Mouse (Mus musculus) limb, embryonic 11.5 days (tissue): ENCODE results near the gene 4931406C07Rik. TPM values are rescaled to one million over a fixed set of nuclear protein-coding genes. Genes with fewer than 3 reads are reported as not detected.
"Not testable (repeated sequence)": the region's sequence is repeated elsewhere in the genome, so short reads cannot be mapped to it uniquely, and the experiment has no call there.

Source experiments
- ATAC-seq: fragments of 200-750 bp; cut with Nextera tagmentation; 2 replicates; pipeline ENCODE4 v1.8.0; 2017; ENCODE audit warnings: low read depth; ENCODE audit not compliant: insufficient number of reproducible peaks, low FRiP score, low TSS enrichment
- DNase-seq: peaks from one replicate; pipeline ENCODE4 v3.0.0-alpha.2; 2015; ENCODE audit warnings: low spot score
- H3K27ac ChIP-seq: fragments of 300-500 bp; sonication (generic); replicated peaks from 2 replicates; pipeline ENCODE4 v1.5.1; 2014; ENCODE audit warnings: low read depth, mild to moderate bottlenecking, low read length
- H3K27me3 ChIP-seq: fragments of 300-500 bp; sonication (generic); 2 replicates; pipeline ENCODE4 v1.6.1; 2014; ENCODE audit warnings: mild to moderate bottlenecking, low read length, mixed read lengths; ENCODE audit not compliant: control insufficient read depth, insufficient read depth
- H3K36me3 ChIP-seq: fragments of 300-500 bp; sonication (generic); 2 replicates; pipeline ENCODE4 v1.6.1; 2014; ENCODE audit warnings: mild to moderate bottlenecking, low read length, moderate library complexity, mixed read lengths; ENCODE audit not compliant: control insufficient read depth, insufficient read depth
- H3K4me1 ChIP-seq: fragments of 300-500 bp; sonication (generic); 2 replicates; pipeline ENCODE4 v1.6.1; 2014; ENCODE audit warnings: low read length, mixed read lengths; ENCODE audit not compliant: control insufficient read depth, insufficient read depth
- H3K4me2 ChIP-seq: fragments of 300-500 bp; sonication (generic); 2 replicates; pipeline ENCODE4 v1.6.1; 2014; ENCODE audit warnings: low read depth, mild to moderate bottlenecking, moderate library complexity; ENCODE audit not compliant: severe bottlenecking
- H3K4me3 ChIP-seq: fragments of 300-500 bp; sonication (generic); 2 replicates; pipeline ENCODE4 v1.5.1; 2014; ENCODE audit warnings: low read depth, low read length
- H3K9ac ChIP-seq: fragments of 300-500 bp; sonication (generic); 2 replicates; pipeline ENCODE4 v1.6.1; 2014; ENCODE audit warnings: mild to moderate bottlenecking, low read length
- H3K9me3 ChIP-seq: fragments of 300-500 bp; sonication (generic); 2 replicates; pipeline ENCODE4 v1.6.1; 2016; ENCODE audit warnings: low read length; ENCODE audit not compliant: control insufficient read depth
- whole genome bisulfite sequencing: fragments of 180-500 bp; shearing (Covaris S2); extraction: QIAGEN DNeasy Blood & Tissue Kit; methylation state at CpG from one replicate; pipeline ENCODE4 v1.1.7; 2014; 5-methylcytosine and 5-hydroxymethylcytosine counted together
- polyA plus RNA-seq: library from polyadenylated mRNA; unstranded; fragments of >200 nt; fragmentation: Nextera tagmentation; extraction: Ambion mirVana; gene quantifications from 2 replicates; pipeline ENCODE4 v1.2.1, GENCODE M21; 2014

Gene 4931406C07Rik
- polyA plus RNA-seq, 1 experiment from 2014 or later, result 6.6 TPM

DNA sequence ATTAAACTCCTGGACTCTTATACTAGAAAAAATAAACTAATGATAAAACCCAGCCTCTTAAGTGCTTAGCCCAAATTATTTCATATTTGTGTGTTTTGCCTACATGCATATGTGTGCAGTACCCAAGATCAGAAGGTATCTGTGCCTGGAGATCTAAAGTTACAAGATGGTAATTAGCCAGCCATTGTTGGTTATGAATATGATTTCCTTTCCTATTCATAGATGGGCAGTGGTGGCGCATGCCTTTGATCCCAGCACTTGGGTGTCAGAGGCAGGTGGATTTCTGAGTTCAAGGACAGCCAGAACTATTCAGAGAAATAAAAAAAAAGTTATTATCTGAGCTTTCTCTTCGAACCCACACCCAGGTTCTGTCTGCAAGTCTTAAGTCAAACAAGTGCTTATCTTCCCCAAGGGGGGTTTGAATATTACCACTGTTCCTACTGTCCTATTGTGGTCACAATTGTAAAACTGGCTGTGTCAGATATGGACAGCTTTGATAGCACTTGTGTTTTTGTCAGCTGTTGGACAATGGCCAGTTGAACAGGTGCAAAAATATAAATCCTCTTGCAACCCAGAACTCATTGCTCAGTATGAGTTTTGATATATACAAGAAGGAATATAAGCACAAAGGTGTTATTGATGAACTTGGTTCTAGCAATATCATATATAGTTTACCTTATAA, 5.9 kb upstream of the 4931406C07Rik start:
- 96% methylated on average over 2 of the region's 2 CpGs for WGBS
- Histone ChIP-seq H3K4me2 (no peak overlapping the region), H3K9me3 (no peaks in the 10 kb centered on the region), H3K4me3 (no peak overlapping the region), H3K36me3 (peaks cover 41% of the 10 kb centered on the region), H3K9ac (no peak overlapping the region), H3K4me1 (peaks cover 7% of the 10 kb centered on the region), H3K27ac (no peak overlapping the region), H3K27me3 (no peaks in the 10 kb centered on the region)
- DNase-seq, result no peak
- ATAC-seq, result no peak

DNA sequence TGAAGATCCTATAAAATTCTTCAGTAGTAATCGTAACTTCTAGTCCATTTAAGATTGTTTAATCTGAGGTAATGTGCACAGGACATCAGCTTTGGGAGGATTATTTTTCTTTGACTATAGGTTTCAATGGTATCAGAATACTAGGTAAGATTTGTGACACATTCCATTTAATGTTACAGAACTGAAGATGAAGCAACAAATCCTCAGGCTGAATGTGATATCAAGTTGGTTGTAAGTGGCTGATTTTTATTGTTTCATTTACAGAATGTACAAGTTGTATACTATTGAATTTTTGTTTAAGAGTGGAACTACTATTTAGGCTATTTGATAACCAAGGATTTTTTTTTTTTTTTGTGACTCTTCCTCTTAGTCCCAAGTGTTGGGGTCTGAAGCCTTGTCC, 3.9 kb upstream of the 4931406C07Rik start:
- no peak overlapping the region for H3K27ac ChIP-seq
- peaks cover 33% of the 10 kb centered on the region for H3K36me3 ChIP-seq
- no peak overlapping the region for H3K9ac ChIP-seq
- H3K4me1 ChIP-seq, result peaks cover 9% of the 10 kb centered on the region
- H3K4me3 ChIP-seq, result no peak overlapping the region
- DNase-seq (no peak), ATAC-seq (no peak)
- no peaks in the 10 kb centered on the region for H3K9me3 ChIP-seq
- no peak overlapping the region for H3K4me2 ChIP-seq
- WGBS, result 96% methylated on average over 1 of the region's 1 CpGs
- no peaks in the 10 kb centered on the region for H3K27me3 ChIP-seq

DNA sequence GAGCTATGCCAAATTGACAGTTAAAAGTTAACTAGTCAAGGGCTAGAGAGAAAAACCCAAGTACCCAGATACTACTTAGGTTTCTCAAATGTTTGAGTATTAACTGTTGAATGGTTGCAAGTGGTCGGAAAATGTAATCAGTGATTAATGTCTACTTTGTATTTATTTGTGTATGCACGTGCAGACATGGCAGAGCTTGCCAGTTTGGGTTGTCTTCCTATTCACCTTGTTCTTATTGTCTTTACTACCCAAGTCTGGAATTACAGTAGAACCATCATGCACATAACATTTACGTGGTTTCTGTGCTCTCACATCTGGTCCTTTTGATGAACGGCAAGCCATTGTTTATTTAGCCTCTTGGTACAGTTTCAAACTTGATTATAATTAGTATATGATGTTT, 3.2 kb upstream of the 4931406C07Rik start:
- Histone ChIP-seq H3K4me2 (no peak overlapping the region), H3K4me3 (no peak overlapping the region), H3K9ac (no peak overlapping the region), H3K27ac (no peak overlapping the region), H3K27me3 (no peaks in the 10 kb centered on the region), H3K4me1 (peaks cover 9% of the 10 kb centered on the region), H3K36me3 (peaks cover 26% of the 10 kb centered on the region), H3K9me3 (no peaks in the 10 kb centered on the region)
- ATAC-seq, result no peak
- DNase-seq, result no peak
- WGBS, result 82% methylated on average over 4 of the region's 4 CpGs

DNA sequence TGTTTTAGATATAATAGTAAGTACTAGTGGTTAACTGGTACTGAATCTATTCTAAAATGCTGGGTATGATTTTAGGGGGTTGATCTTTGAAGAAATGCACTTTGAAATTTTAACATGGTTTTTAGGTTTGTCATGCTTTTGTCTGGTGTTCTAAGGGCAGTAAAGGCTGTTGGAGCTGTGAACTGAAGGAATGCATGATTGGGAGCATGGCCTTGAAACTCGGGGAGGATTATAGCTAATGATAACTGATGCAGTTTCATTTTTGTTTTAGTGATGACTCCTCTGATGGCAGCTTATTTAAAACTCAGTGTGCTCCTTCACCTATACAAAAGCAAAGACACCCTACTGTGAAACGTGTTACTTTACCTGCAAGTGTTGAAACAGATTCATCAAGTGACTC, 2.0 kb upstream of the 4931406C07Rik start:
- no peaks in the 10 kb centered on the region for H3K27me3 ChIP-seq
- H3K36me3 ChIP-seq, result peaks cover 20% of the 10 kb centered on the region
- no peak overlapping the region for H3K4me3 ChIP-seq
- no peak overlapping the region for H3K9ac ChIP-seq
- H3K4me2 ChIP-seq, result peak overlapping the region; percentile 68; the same call in 1 of the 2 replicates
- peaks cover 9% of the 10 kb centered on the region for H3K4me1 ChIP-seq
- H3K9me3 ChIP-seq, result no peaks in the 10 kb centered on the region
- ATAC-seq, result no peak
- no peak overlapping the region for H3K27ac ChIP-seq
- WGBS, result 66% methylated on average over 2 of the region's 2 CpGs
- no peak for DNase-seq

DNA sequence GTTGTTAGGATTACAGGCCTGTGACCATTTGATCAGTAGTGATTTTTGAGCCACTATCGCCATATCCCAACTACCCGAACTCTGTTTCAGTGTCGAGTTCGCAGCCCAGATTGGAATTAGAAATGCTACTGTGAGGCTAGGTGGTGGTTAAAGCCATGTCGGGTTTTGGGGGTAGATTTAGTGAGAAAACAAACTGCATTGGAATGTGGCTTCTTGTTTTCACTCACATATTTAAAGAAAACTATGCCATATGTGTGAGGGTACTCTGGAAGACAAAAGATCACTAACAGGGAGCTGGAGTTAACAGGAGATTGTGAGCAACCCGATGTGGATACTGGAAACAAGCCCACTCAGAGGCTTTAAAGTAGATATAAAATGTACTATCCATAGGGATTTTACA, 1.0 kb upstream of the 4931406C07Rik start:
- Histone ChIP-seq H3K4me3 (peak overlapping the region; percentile 75), H3K27ac (no peak overlapping the region), H3K27me3 (no peaks in the 10 kb centered on the region), H3K4me1 (peaks cover 9% of the 10 kb centered on the region), H3K9me3 (no peaks in the 10 kb centered on the region), H3K36me3 (peaks cover 17% of the 10 kb centered on the region), H3K4me2 (peak overlapping the region; percentile 68), H3K9ac (peak overlapping the region; percentile 98)
- WGBS, result 9% methylated on average over 6 of the region's 6 CpGs
- DNase-seq, result peak; percentile 23
- ATAC-seq, result no peak

DNA sequence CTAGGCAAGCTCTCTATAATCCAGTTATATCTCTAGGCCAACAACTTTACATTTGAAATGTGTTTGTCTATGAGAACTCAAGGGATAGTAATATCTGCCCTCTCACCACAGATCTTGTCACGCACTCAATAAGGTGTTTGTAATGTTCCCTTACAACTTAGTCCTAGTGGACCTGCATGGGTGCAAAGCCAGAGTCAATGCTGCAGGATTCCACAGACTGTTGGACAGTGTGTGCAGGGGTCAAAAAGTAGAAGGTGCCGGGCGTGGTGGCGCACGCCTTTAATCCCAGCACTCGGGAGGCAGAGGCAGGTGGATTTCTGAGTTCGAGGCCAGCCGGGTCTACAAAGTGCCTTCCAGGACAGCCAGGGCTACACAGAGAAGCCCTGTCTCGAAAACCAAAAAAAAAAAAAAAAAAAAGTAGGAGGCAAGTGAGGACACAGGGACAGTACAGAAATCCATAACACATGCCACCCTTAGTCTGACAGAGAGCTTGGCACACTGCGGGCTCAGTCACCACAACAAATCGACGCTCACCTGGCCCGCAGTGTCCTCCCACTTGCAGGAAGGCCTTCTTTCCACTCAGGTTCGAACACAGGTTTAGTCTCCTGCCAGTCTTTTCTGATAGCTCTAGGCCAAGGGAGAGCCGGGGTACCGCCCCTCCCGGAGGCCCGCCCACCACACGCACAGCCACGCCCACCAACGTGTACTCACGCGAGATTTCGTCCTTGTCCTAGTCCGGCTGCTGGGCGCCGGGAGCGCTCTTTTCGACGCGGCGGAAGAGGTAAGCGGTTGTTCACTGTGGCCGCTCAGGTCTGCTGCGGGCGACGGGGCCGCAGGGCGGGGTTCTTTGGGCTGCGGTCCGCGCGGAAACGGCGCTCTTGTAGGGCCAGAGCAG, 498 bp downstream of the 4931406C07Rik start, which contains the start of gene Taf1d:
Gene Taf1d, plus strand, starts transcription at position 712 of the 895 bp plus-strand sequence.
- Histone ChIP-seq H3K27ac (peak within 1 kb of the TSS; percentile 92), H3K4me3 (peak within 1 kb of the TSS; percentile 75), H3K36me3 (peaks cover 13% of the 10 kb centered on the region), H3K27me3 (no peaks in the 10 kb centered on the region), H3K9me3 (no peaks in the 10 kb centered on the region), H3K4me2 (peak within 1 kb of the TSS; percentile 68), H3K9ac (peak within 1 kb of the TSS; percentile 98), H3K4me1 (peaks cover 9% of the 10 kb centered on the region)
- ATAC-seq, result peak; percentile 97
- peak; percentile 98 for DNase-seq
- 13% methylated on average over 45 of the region's 45 CpGs for WGBS

DNA sequence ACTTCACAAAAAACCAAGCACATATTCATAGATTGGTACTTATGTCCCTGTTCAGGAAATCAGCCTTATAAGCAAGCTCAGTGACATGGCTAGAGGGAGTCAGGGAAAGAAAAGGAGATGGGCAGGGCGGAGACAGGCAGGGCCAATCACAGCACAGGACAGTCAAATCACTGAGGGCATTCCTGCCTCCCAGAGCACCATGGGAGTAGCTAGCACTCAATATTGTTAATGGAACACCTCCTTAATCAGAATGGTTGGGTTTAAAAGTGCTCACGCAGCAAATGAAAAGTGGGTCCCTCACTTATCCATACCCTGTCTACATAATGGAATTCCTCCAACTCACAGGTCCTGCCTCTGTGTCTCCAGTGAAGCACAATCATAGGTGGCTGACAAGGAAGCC, 3.4 kb downstream of the 4931406C07Rik start:
- ATAC-seq (no peak), DNase-seq (no peak)
- no peaks in the 10 kb centered on the region for H3K36me3 ChIP-seq
- H3K27ac ChIP-seq, result no peak overlapping the region
- H3K27me3 ChIP-seq, result no peaks in the 10 kb centered on the region
- no peak overlapping the region for H3K4me2 ChIP-seq
- H3K9me3 ChIP-seq, result no peaks in the 10 kb centered on the region
- 63% methylated on average over 2 of the region's 2 CpGs for WGBS
- peaks cover 9% of the 10 kb centered on the region for H3K4me1 ChIP-seq
- no peak overlapping the region for H3K9ac ChIP-seq
- H3K4me3 ChIP-seq, result no peak overlapping the region

DNA sequence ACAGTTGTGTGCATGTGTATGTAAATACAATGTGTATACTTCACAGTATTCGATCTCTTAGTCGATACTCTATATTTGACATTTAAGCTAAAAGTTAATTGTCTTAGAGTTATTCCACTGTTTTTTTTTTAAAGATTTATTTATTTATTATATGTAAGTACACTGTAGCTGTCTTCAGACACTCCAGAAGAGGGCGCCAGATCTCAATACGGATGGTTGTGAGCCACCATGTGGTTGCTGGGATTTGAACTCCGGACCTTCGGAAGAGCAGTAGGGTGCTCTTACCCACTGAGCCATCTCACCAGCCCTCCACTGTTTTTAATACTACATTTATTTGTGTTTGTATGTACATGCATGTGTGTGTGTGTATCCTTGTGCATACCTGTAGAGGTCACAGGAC, 4.2 kb downstream of the 4931406C07Rik start:
- H3K4me2 ChIP-seq, H3K9ac ChIP-seq, H3K4me3 ChIP-seq, H3K9me3 ChIP-seq, ATAC-seq, DNase-seq, H3K27ac ChIP-seq, H3K36me3 ChIP-seq, H3K4me1 ChIP-seq, H3K27me3 ChIP-seq: not testable (repeated sequence)
- 80% methylated on average over 6 of the region's 6 CpGs for WGBS
